Mouse (Mus musculus) lung, embryonic 14.5 days (tissue): ENCODE measurements around the gene Gpr1. TPM values are rescaled to one million over a fixed set of nuclear protein-coding genes. Genes with fewer than 3 reads are reported as not detected.

ENCODE experiments used
- ATAC-seq: fragments of 200-750 bp; cut with Nextera tagmentation; 2 replicates; pipeline ENCODE4 v1.8.0; 2017; ENCODE audit warnings: mild to moderate bottlenecking, moderate TSS enrichment, moderate library complexity; ENCODE audit not compliant: insufficient read depth
- DNase-seq: peaks from one replicate; pipeline ENCODE4 v3.0.0-alpha.2; 2015
- H3K27ac ChIP-seq: fragments of 300-500 bp; sonication (generic); 2 replicates; pipeline ENCODE4 v1.5.1; 2014; ENCODE audit warnings: low read depth, mild to moderate bottlenecking, moderate library complexity
- H3K27me3 ChIP-seq: fragments of 300-500 bp; sonication (generic); 2 replicates; pipeline ENCODE4 v1.6.1; 2014; ENCODE audit warnings: low read length, control low read depth; ENCODE audit not compliant: insufficient read depth
- H3K36me3 ChIP-seq: fragments of 300-500 bp; sonication (generic); 2 replicates; pipeline ENCODE4 v1.6.1; 2014; ENCODE audit warnings: control low read depth; ENCODE audit not compliant: insufficient read depth
- H3K4me1 ChIP-seq: fragments of 300-500 bp; sonication (generic); 2 replicates; pipeline ENCODE4 v1.6.1; 2014; ENCODE audit warnings: antibody characterized with exemption, control low read depth; ENCODE audit not compliant: insufficient read depth
- H3K4me2 ChIP-seq: fragments of 300-500 bp; sonication (generic); 2 replicates; pipeline ENCODE4 v1.6.1; 2014; ENCODE audit warnings: mild to moderate bottlenecking
- H3K4me3 ChIP-seq: fragments of 300-500 bp; sonication (generic); 2 replicates; pipeline ENCODE4 v1.5.1; 2014; ENCODE audit warnings: low read depth, low read length
- H3K9ac ChIP-seq: fragments of 300-500 bp; sonication (generic); 2 replicates; pipeline ENCODE4 v1.6.1; 2014
- H3K9me3 ChIP-seq: fragments of 300-500 bp; sonication (generic); 2 replicates; pipeline ENCODE4 v1.6.1; 2016; ENCODE audit warnings: low read depth, low read length, control low read depth
- CTCF ChIP-seq: IDR thresholded peaks from 2 replicates; pipeline ENCODE4 v1.5.1; 2016; ENCODE audit warnings: antibody characterized with exemption, low read depth
- WGBS: fragments of 180-500 bp; shearing (Covaris S2); extraction: QIAGEN DNeasy Blood & Tissue Kit; methylation state at CpG from one replicate; pipeline ENCODE4 v1.1.7; 2014; 5-methylcytosine and 5-hydroxymethylcytosine counted together
- polyA plus RNA-seq: library from polyadenylated mRNA; unstranded; fragments of >200 nt; fragmentation: Nextera tagmentation; extraction: Ambion mirVana; gene quantifications from 2 replicates; pipeline ENCODE4 v1.2.1, GENCODE M21; 2014

Gpr1 gene
- polyA plus RNA-seq, 1 experiment from 2014 or later, result not detected

DNA sequence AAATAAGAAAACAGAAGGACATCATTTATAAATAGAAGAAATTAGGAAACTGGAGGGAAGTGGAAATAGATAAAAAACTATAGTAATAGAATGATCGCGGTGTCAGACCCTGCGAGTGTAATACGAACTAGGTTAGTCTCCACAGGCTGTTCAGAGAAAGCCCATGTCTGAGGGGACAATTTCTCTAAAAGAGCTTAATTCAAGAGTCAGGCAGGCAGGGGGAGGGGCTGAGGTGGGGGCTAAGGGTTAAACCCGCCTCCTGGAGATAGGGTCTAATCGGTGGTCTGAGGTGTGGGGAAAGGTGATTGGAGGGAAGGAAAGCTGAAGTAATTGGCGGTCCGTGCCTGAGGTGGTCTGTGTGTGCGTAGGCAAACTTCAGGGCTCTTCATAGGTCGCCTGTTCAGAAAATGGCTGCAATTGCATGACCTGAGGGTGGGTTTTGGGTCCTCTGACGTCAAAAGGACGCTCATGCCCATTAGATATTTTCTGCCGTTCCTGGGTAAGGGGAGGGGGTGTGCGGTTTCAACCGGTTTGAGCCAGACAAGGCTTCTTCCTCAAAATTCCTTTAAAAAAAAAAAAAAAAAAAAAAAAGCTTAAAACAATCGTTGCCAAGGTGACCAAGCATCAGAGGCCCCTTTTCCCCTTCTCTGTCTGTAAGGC is 32.6 kb upstream of the Gpr1 start:
- peak; percentile 35 for DNase-seq

GRCm38 (mm10) chr1:63243854-63244253 is 29.5 kb upstream of the Gpr1 start:
- Histone ChIP-seq H3K4me3 (no peak overlapping the region), H3K36me3 (no peaks in the 10 kb centered on the region), H3K9ac (no peak overlapping the region), H3K4me1 (no peaks in the 10 kb centered on the region), H3K4me2 (no peak overlapping the region), H3K9me3 (no peaks in the 10 kb centered on the region; the same call in 1 of the 2 replicates), H3K27ac (no peak overlapping the region), H3K27me3 (peaks cover 33% of the 10 kb centered on the region)
- 53% methylated on average over 4 of the region's 4 CpGs for WGBS
- no peak for TF ChIP-seq CTCF
- ATAC-seq, result no peak
- DNase-seq, result no peak

More for the DNA sequence above, 32.6 kb upstream of the Gpr1 start:
- 2% methylated on average over 16 of the region's 16 CpGs for WGBS
- peaks cover 3% of the 10 kb centered on the region; the same call in 1 of the 2 replicates for H3K9me3 ChIP-seq
- H3K9ac ChIP-seq, result no peak overlapping the region
- H3K4me3 ChIP-seq, result peak overlapping the region; percentile 8; the same call in 1 of the 2 replicates
- H3K4me1 ChIP-seq, result no peaks in the 10 kb centered on the region
- peaks cover 62% of the 10 kb centered on the region for H3K27me3 ChIP-seq
- no peaks in the 10 kb centered on the region for H3K36me3 ChIP-seq
- no peak overlapping the region for H3K27ac ChIP-seq
- peak overlapping the region; percentile 40; the same call in 1 of the 2 replicates for H3K4me2 ChIP-seq
- peak; percentile 65 for ATAC-seq
- TF ChIP-seq CTCF, result no peak

DNA sequence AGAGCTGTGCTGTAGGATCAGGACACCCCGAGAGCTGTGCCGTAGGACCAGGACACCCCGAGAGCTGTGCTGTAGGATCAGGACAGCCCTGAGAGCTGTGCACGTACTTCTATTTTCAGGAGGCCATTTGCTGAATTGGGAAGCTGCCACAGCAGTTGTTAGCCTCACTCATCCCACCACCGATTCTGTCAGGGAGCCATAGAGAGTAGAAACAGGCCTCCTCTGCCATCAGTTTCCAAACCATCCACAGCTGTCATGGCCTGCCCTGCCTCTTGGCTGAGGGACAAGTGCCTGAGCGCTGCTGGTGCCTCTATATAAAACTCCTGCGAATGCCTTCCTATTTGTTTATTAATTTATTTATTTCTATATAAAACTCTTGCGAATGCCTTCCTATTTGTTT is 25.4 kb upstream of the Gpr1 start:
- H3K36me3 ChIP-seq, result no peaks in the 10 kb centered on the region
- no peak overlapping the region for H3K4me2 ChIP-seq
- no peaks in the 10 kb centered on the region for H3K27me3 ChIP-seq
- WGBS, result 76% methylated on average over 8 of the region's 8 CpGs
- TF ChIP-seq CTCF, result no peak
- ATAC-seq (no peak), DNase-seq (no peak)
- H3K27ac ChIP-seq, result no peak overlapping the region
- no peaks in the 10 kb centered on the region for H3K4me1 ChIP-seq
- H3K9ac ChIP-seq, result no peak overlapping the region
- H3K9me3 ChIP-seq, result no peaks in the 10 kb centered on the region
- no peak overlapping the region for H3K4me3 ChIP-seq

DNA sequence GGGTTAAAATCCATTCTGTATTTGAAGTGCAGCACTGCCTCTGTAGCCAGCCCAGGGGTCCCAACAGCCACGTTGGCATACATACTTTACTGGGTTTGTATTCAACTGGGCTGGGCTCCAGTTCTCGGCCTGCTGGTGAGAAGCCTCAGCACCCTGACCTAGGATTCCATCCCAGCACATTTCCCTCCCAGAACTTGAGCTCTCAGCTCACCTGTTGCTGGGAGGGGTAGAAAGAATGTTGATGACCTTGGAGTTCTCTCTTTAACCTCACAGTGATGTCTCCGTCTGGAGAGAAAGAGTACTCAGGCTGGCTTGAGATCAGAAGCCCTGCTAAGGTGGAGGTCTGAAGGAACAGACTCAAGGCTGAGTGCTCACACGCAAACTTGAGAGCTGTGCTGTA is 25.0 kb upstream of the Gpr1 start:
- DNase-seq, result no peak
- 44% methylated on average over 4 of the region's 4 CpGs for WGBS
- Histone ChIP-seq H3K36me3 (no peaks in the 10 kb centered on the region), H3K4me3 (no peak overlapping the region), H3K27ac (no peak overlapping the region), H3K9me3 (no peaks in the 10 kb centered on the region), H3K27me3 (no peaks in the 10 kb centered on the region), H3K9ac (no peak overlapping the region), H3K4me2 (no peak overlapping the region), H3K4me1 (no peaks in the 10 kb centered on the region)
- no peak for TF ChIP-seq CTCF
- ATAC-seq, result no peak

- ATAC-seq, result no peak
- WGBS, result 15% methylated on average over 5 of the region's 5 CpGs
These were observed 23.0 kb upstream of the Gpr1 start for GRCm38 (mm10) chr1:63237371-63237770.

GRCm38 (mm10) chr1:63227241-63227640 is 12.9 kb upstream of the Gpr1 start:
- H3K27ac ChIP-seq, result no peak overlapping the region
- no peaks in the 10 kb centered on the region for H3K36me3 ChIP-seq
- no peak for TF ChIP-seq CTCF
- H3K4me2 ChIP-seq, result no peak overlapping the region
- H3K9ac ChIP-seq, result no peak overlapping the region
- DNase-seq, result no peak
- no peaks in the 10 kb centered on the region for H3K27me3 ChIP-seq
- no peaks in the 10 kb centered on the region for H3K4me1 ChIP-seq
- WGBS, result 44% methylated on average over 5 of the region's 5 CpGs
- no peak overlapping the region for H3K4me3 ChIP-seq
- H3K9me3 ChIP-seq, result no peaks in the 10 kb centered on the region
- ATAC-seq, result no peak

More at GRCm38 (mm10) chr1:63237371-63237770, 23.0 kb upstream of the Gpr1 start:
- no peak for TF ChIP-seq CTCF
- no peaks in the 10 kb centered on the region for H3K4me1 ChIP-seq
- DNase-seq, result no peak
- H3K4me3 ChIP-seq, result no peak overlapping the region
- H3K27me3 ChIP-seq, result no peaks in the 10 kb centered on the region
- no peak overlapping the region for H3K27ac ChIP-seq
- H3K9me3 ChIP-seq, result no peaks in the 10 kb centered on the region
- no peaks in the 10 kb centered on the region for H3K36me3 ChIP-seq
- H3K9ac ChIP-seq, result no peak overlapping the region
- H3K4me2 ChIP-seq, result no peak overlapping the region

DNA sequence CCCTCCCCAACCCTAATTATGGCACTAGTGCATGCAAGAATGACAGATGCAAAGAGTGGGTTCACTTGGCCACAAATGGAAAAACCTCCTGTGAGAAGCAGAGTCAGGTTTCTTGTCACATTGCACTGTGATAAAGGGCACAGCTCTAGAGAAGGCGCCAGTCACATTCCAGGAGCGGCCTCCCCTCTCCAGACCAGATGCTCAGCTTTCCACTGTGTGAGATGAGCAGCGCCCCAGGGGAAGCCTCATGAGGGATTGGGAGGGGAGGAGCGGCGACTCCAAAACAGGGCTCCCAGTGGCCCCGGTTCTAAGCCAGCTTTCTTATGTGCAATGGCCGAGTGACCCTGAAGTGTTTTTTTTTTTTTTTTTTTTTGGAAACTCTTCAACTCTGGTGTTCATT is 11.5 kb upstream of the Gpr1 start:
- Histone ChIP-seq H3K9ac (no peak overlapping the region), H3K27me3 (no peaks in the 10 kb centered on the region), H3K36me3 (no peaks in the 10 kb centered on the region), H3K4me2 (no peak overlapping the region), H3K27ac (no peak overlapping the region), H3K9me3 (no peaks in the 10 kb centered on the region), H3K4me1 (no peaks in the 10 kb centered on the region), H3K4me3 (no peak overlapping the region)
- ATAC-seq (peak; percentile 14; the same call in 1 of the 2 replicates), DNase-seq (peak; percentile 21)
- TF ChIP-seq CTCF, result no peak
- WGBS, result 4% methylated on average over 7 of the region's 7 CpGs
